ENCODE assay signal across 8 mouse cellular contexts in the genomic region with DNA sequence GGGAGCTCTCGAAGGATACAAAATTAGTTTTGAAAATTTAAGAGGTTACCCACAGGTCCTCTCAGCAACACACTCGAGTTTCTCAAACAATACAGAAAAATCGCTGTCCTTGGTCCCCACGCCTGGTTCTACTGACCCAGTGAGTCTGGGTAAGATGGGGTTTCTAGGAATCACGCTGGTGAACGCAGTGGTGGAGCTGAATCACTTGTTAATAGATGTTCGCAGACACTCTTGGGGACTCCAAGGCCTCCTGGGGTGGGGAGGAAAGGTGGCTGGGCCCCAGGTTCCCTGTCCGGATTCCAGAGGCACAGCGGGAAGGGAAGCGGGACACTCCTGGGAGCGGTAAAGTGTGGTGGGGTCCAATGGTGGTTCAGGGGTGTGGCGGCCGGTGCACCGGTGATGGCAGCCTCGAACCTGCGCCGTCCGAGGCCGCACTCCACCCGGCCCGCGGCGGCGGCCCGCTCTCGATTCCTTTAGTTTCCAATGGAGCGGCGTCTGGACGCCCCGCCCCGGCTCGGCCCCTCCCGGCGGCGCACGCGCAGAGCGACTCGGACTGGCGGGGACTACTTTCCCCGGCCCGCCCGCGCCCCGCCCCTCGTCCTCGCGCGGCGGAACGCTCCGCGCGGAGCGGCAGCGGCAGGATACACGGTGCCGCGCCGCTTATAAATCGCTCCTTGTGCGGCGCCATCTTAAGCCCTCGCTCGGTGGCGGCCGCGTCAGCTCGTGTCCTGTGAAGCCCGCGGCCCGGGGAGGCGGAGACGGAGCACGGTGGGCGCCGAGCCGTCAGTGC. TPM values are rescaled to one million over a fixed set of nuclear protein-coding genes. Genes with fewer than 3 reads are reported as not detected.
A peak's percentile ranks its signal among the peaks of the same experiment; 100 is the strongest.
DNase-seq lines count a peak whose midpoint lies in the region; ATAC-seq lines count a peak whose summit lies in the region.

No protein-coding gene starts in this region.

- H3K27ac ChIP-seq in embryonic facial prominence, embryonic 12.5 days = peak overlapping the region; percentile 95
- H3K27ac ChIP-seq in limb, embryonic 11.5 days (replicated peaks; ENCODE audit: low read depth, low read length) = peak overlapping the region; percentile 90
- H3K27ac ChIP-seq in midbrain, embryonic 14.5 days (replicated peaks; ENCODE audit: low read depth, low read length) = peak overlapping the region; percentile 94

- ATAC-seq in embryonic facial prominence, embryonic 12.5 days (ENCODE audit: insufficient number of reproducible peaks, insufficient read depth, low FRiP score, low TSS enrichment) = peak; percentile 86
- ATAC-seq in limb, embryonic 11.5 days (ENCODE audit: insufficient number of reproducible peaks, low FRiP score, low TSS enrichment, low read depth) = peak; percentile 75
- ATAC-seq in midbrain, embryonic 14.5 days (ENCODE audit: low FRiP score, low TSS enrichment) = peak; percentile 85

- DNase-seq in 3T3-L1 (ENCODE audit: low read depth, low spot score) = peak; percentile 83
- peak; percentile 99 for DNase-seq in adrenal gland, postnatal 36 days
- DNase-seq in heart, adult 18-20 months = peak; percentile 97
- peak; percentile 97 for DNase-seq in kidney, adult 18-20 months
- DNase-seq in limb, embryonic 11.5 days (ENCODE audit: low spot score) = peak; percentile 97
- DNase-seq in midbrain, embryonic 14.5 days = peak; percentile 99
- DNase-seq in spleen, adult 12 weeks (ENCODE audit: low spot score) = peak; percentile 97

- peaks cover 31% of the 10 kb centered on the region for H3K4me1 ChIP-seq in embryonic facial prominence, embryonic 12.5 days
- peaks cover 10% of the 10 kb centered on the region for H3K4me1 ChIP-seq in limb, embryonic 11.5 days (ENCODE audit: control insufficient read depth, insufficient read depth, low read length)
- H3K4me1 ChIP-seq in midbrain, embryonic 14.5 days (ENCODE audit: control insufficient read depth, insufficient read depth, low read length) = peaks cover 45% of the 10 kb centered on the region

- peaks cover 6% of the 10 kb centered on the region; the same call in 1 of the 2 replicates for H3K36me3 ChIP-seq in embryonic facial prominence, embryonic 12.5 days
- no peaks in the 10 kb centered on the region for H3K36me3 ChIP-seq in limb, embryonic 11.5 days (ENCODE audit: control insufficient read depth, insufficient read depth, low read length)
- H3K36me3 ChIP-seq in midbrain, embryonic 14.5 days (ENCODE audit: control insufficient read depth, insufficient read depth, low read length) = no peaks in the 10 kb centered on the region

- H3K4me3 ChIP-seq in embryonic facial prominence, embryonic 12.5 days = peak overlapping the region; percentile 83
- H3K4me3 ChIP-seq in limb, embryonic 11.5 days (ENCODE audit: low read depth, low read length) = peak overlapping the region; percentile 94
- peak overlapping the region; percentile 83 for H3K4me3 ChIP-seq in midbrain, embryonic 14.5 days (replicated peaks; ENCODE audit: low read depth, low read length)

- 6% methylated on average over 68 of the region's 78 CpGs for WGBS in embryonic facial prominence, embryonic 12.5 days
- WGBS in limb, embryonic 11.5 days = 8% methylated on average over 53 of the region's 78 CpGs
- WGBS in midbrain, embryonic 14.5 days = 5% methylated on average over 69 of the region's 78 CpGs

- peak overlapping the region; percentile 96 for H3K9ac ChIP-seq in embryonic facial prominence, embryonic 12.5 days
- peak overlapping the region; percentile 97 for H3K9ac ChIP-seq in limb, embryonic 11.5 days (ENCODE audit: low read length)
- peak overlapping the region; percentile 85 for H3K9ac ChIP-seq in midbrain, embryonic 14.5 days (replicated peaks; ENCODE audit: low read length)

- H3K4me2 ChIP-seq in embryonic facial prominence, embryonic 12.5 days (replicated peaks) = peak overlapping the region; percentile 38
- peak overlapping the region; percentile 30; the same call in 1 of the 2 replicates for H3K4me2 ChIP-seq in limb, embryonic 11.5 days (ENCODE audit: low read depth, severe bottlenecking)
- peak overlapping the region; percentile 49 for H3K4me2 ChIP-seq in midbrain, embryonic 14.5 days (ENCODE audit: low read length)

- H3K27me3 ChIP-seq in embryonic facial prominence, embryonic 12.5 days = no peaks in the 10 kb centered on the region
- no peaks in the 10 kb centered on the region for H3K27me3 ChIP-seq in limb, embryonic 11.5 days (ENCODE audit: control insufficient read depth, insufficient read depth, low read length)
- no peaks in the 10 kb centered on the region for H3K27me3 ChIP-seq in midbrain, embryonic 14.5 days (ENCODE audit: control insufficient read depth, insufficient read depth, low read length)

- H3K9me3 ChIP-seq in embryonic facial prominence, embryonic 12.5 days = no peaks in the 10 kb centered on the region
- H3K9me3 ChIP-seq in limb, embryonic 11.5 days (ENCODE audit: control insufficient read depth, low read length) = no peaks in the 10 kb centered on the region
- H3K9me3 ChIP-seq in midbrain, embryonic 14.5 days (ENCODE audit: control insufficient read depth, low read length) = no peaks in the 10 kb centered on the region

RNA-seq across cellular contexts. Expression of gene Ctnnb1, which starts 4.0 kb away (rescaled TPM):
- 1,000 to 10,000 TPM in 1 of 2 experiments, 100 to 1,000 TPM in 1; 873 to 1,015 TPM for total RNA-seq in adrenal gland, postnatal 36 days (2021)
- polyA plus RNA-seq in embryonic facial prominence, embryonic 12.5 days (2016; fragmentation: Nextera tagmentation; extraction: Ambion mirVana) = 777 and 801 TPM in 2 replicates
- total RNA-seq in heart, adult 18-20 months (2021) = 100 to 1,000 TPM; 384 to 392 TPM
- 836 and 849 TPM in 2 replicates for polyA plus RNA-seq in limb, embryonic 11.5 days (2014; fragmentation: Nextera tagmentation; extraction: Ambion mirVana)
- polyA plus RNA-seq in midbrain, embryonic 14.5 days (2014; fragmentation: Nextera tagmentation; extraction: Ambion mirVana) = 484 and 702 TPM in 2 replicates

Comparison
In these comparisons a context has a peak if more than half of its experiments do, and no peak if none do; other contexts are left out.
1. Peak in every context shown above with its lines: DNase-seq, ATAC-seq, H3K4me3 ChIP-seq and H3K27ac ChIP-seq.